Mouse (Mus musculus) hindbrain, embryonic 10.5 days (tissue): ENCODE measurements around the gene Edem2. TPM values are rescaled to one million over a fixed set of nuclear protein-coding genes. Genes with fewer than 3 reads are reported as not detected.
A peak's percentile ranks its signal among the peaks of the same experiment; 100 is the strongest.
"Not testable (repeated sequence)": the region's sequence is repeated elsewhere in the genome, so short reads cannot be mapped to it uniquely, and the experiment has no call there.

Experiments
- DNase-seq: peaks from one replicate; pipeline ENCODE4 v3.0.0-alpha.2; 2017; ENCODE audit warnings: low spot score
- H3K27ac ChIP-seq: fragments of 300-500 bp; sonication (generic); 2 replicates; pipeline ENCODE4 v1.5.1; 2016; ENCODE audit warnings: mild to moderate bottlenecking, moderate library complexity
- H3K27me3 ChIP-seq: fragments of 300-500 bp; sonication (generic); 2 replicates; pipeline ENCODE4 v1.6.1; 2016; ENCODE audit warnings: mild to moderate bottlenecking; ENCODE audit not compliant: poor library complexity, insufficient read depth, severe bottlenecking
- H3K36me3 ChIP-seq: fragments of 300-500 bp; sonication (generic); 2 replicates; pipeline ENCODE4 v1.6.1; 2016; ENCODE audit warnings: mild to moderate bottlenecking, moderate library complexity
- H3K4me1 ChIP-seq: fragments of 300-500 bp; sonication (generic); replicated peaks from 2 replicates; pipeline ENCODE4 v1.6.1; 2016; ENCODE audit warnings: mild to moderate bottlenecking
- H3K4me3 ChIP-seq: fragments of 300-500 bp; sonication (generic); 2 replicates; pipeline ENCODE4 v1.5.1; 2016; ENCODE audit warnings: mild to moderate bottlenecking, moderate library complexity
- H3K9me3 ChIP-seq: fragments of 300-500 bp; sonication (generic); 2 replicates; pipeline ENCODE4 v1.6.1; 2016; ENCODE audit warnings: mild to moderate bottlenecking, moderate library complexity
- WGBS: fragments of 180-500 bp; shearing (Covaris S2); methylation state at CpG from one replicate; pipeline ENCODE4 v1.1.7; 2016; 5-methylcytosine and 5-hydroxymethylcytosine counted together
- polyA plus RNA-seq: library from polyadenylated mRNA; unstranded; fragments of >200 nt; fragmentation: Nextera tagmentation; extraction: Ambion mirVana; gene quantifications from 2 replicates; pipeline ENCODE4 v1.2.1, GENCODE M21; 2016

Gene Edem2
- polyA plus RNA-seq, 1 experiment from 2014 or later: 41.1 TPM

- no peak overlapping the region for H3K27ac ChIP-seq
- peaks cover 15% of the 10 kb centered on the region for H3K4me1 ChIP-seq
- H3K9me3 ChIP-seq: no peaks in the 10 kb centered on the region
- DNase-seq: peak; percentile 36
- no peak overlapping the region for H3K4me3 ChIP-seq
- H3K27me3 ChIP-seq: peaks cover 27% of the 10 kb centered on the region
- 8% methylated on average over 1 of the region's 1 CpGs for WGBS
- no peaks in the 10 kb centered on the region for H3K36me3 ChIP-seq
Observed at GRCm38 (mm10) chr2:155755746-155756145, 26.5 kb upstream of the Edem2 start.

DNA sequence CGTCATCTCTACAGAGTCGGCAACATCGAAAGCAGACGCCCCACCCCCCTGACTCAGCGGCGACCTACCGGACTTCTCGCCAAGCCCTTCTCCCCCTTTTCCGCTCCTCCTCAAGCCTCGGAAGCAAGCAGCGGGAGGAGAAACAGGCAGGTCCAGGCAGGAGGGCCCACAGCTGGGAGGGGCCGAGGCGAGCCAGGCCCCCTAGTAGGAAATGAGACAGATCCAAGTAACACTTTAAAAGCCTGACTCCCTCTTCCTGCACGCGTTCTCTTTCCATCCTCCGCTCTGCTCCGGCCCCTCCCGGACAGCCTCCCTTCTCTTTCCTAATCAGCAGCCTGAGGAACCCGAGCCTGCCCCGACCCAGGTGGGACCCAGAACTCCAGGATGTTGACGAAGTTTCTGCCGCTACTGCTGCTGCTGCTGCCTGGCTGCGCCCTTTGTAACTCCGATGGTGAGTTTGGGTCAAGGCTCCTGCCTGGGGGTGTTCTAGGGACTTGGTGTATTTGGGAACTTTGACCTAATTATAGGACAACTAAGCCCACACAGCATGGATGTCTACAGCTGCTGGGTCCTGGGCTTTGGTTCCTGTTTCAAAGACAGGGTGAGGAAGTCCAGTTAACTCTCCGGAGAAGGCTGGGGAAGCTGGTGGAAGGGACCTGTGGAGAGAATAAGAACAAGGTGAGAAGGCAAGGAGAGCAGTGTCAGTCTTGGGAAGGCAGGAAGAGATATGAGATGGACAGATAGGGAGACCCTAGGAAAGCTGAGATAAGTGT is 21.9 kb upstream of the Edem2 start, which contains the start of gene Procr:
Procr (plus strand) TSS at position 104 of the 773 bp plus-strand sequence.
- Histone ChIP-seq H3K27ac (peak within 1 kb of the TSS; percentile 53), H3K27me3 (peaks cover 29% of the 10 kb centered on the region), H3K9me3 (no peaks in the 10 kb centered on the region), H3K4me1 (peaks cover 15% of the 10 kb centered on the region), H3K36me3 (no peaks in the 10 kb centered on the region), H3K4me3 (peak within 1 kb of the TSS; percentile 53)
- WGBS: 3% methylated on average over 25 of the region's 25 CpGs
- DNase-seq: peak; percentile 33

- DNase-seq: no peak
- no peak overlapping the region for H3K27ac ChIP-seq
- WGBS: 88% methylated on average over 4 of the region's 4 CpGs
Observed at GRCm38 (mm10) chr2:155749394-155749793, 20.1 kb upstream of the Edem2 start.

GRCm38 (mm10) chr2:155745487-155745886 is 16.2 kb upstream of the Edem2 start:
- H3K36me3 ChIP-seq: no peaks in the 10 kb centered on the region
- DNase-seq: no peak
- no peaks in the 10 kb centered on the region for H3K9me3 ChIP-seq
- no peaks in the 10 kb centered on the region; the same call in 1 of the 2 replicates for H3K27me3 ChIP-seq
- WGBS: 69% methylated on average over 3 of the region's 3 CpGs
- no peak overlapping the region for H3K4me3 ChIP-seq
- H3K4me1 ChIP-seq: no peaks in the 10 kb centered on the region
- H3K27ac ChIP-seq: no peak overlapping the region

More at GRCm38 (mm10) chr2:155749394-155749793, 20.1 kb upstream of the Edem2 start:
- H3K9me3 ChIP-seq: no peaks in the 10 kb centered on the region
- H3K36me3 ChIP-seq: no peaks in the 10 kb centered on the region
- peaks cover 29% of the 10 kb centered on the region for H3K27me3 ChIP-seq
- H3K4me3 ChIP-seq: no peak overlapping the region
- H3K4me1 ChIP-seq: peaks cover 15% of the 10 kb centered on the region

- Histone ChIP-seq H3K27ac (no peak overlapping the region), H3K4me1 (no peaks in the 10 kb centered on the region), H3K27me3 (no peaks in the 10 kb centered on the region), H3K36me3 (no peaks in the 10 kb centered on the region), H3K4me3 (no peak overlapping the region), H3K9me3 (no peaks in the 10 kb centered on the region)
- whole genome bisulfite sequencing: 89% methylated on average over 9 of the region's 9 CpGs
- no peak for DNase-seq
Observed at GRCm38 (mm10) chr2:155743351-155743750, 14.1 kb upstream of the Edem2 start.

- Histone ChIP-seq H3K4me1 (no peaks in the 10 kb centered on the region), H3K27ac (no peak overlapping the region), H3K27me3 (no peaks in the 10 kb centered on the region), H3K36me3 (no peaks in the 10 kb centered on the region), H3K4me3 (no peak overlapping the region), H3K9me3 (no peaks in the 10 kb centered on the region)
- 82% methylated on average over 12 of the region's 12 CpGs for WGBS
- no peak for DNase-seq
Observed at GRCm38 (mm10) chr2:155742931-155743337, 13.7 kb upstream of the Edem2 start.

DNA sequence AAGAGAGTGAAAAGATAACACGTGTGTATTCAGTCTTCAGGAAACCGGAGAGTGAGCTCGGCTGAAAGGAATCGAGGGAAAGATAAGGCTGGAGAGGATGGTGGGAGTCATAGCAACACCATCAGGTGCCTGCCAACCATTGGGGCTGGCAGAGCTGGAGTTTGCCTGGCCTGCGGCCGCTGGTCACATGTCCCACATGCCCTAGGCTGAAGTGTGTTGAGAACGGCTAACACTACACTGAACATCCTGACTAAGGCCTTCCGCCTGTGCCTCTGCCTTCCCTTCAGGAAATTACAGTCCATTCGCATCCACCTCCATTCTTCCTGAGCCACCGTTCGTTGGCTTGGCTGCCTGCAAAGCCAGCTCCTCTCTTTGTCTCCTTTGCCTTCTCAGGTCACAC is 12.9 kb upstream of the Edem2 start:
- no peak for DNase-seq
- H3K27ac ChIP-seq: no peak overlapping the region
- H3K4me1 ChIP-seq: no peaks in the 10 kb centered on the region
- no peaks in the 10 kb centered on the region for H3K36me3 ChIP-seq
- H3K4me3 ChIP-seq: no peak overlapping the region
- H3K9me3 ChIP-seq: no peaks in the 10 kb centered on the region
- no peaks in the 10 kb centered on the region for H3K27me3 ChIP-seq
- 85% methylated on average over 11 of the region's 11 CpGs for WGBS

DNA sequence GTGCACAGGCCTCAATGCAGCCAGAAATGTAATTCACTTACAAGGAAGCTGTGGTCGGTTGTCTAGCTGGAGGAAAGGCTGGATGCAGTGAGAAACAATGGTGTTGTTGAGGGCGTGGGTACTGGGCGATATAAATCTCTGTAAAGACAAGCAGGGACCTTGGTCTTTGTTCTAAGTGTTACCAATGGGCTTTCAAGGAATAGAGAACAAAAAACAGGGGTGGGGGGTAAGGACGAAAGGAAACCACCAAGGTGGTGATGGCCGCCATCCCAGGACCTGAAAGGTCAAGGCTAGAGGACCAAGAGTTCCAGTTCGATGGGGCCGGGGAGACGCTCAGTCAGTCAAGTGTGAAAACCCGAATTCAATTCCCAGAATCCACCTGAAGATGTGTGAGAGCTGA is 8.5 kb upstream of the Edem2 start:
- H3K9me3 ChIP-seq: no peaks in the 10 kb centered on the region
- DNase-seq: no peak
- no peaks in the 10 kb centered on the region for H3K27me3 ChIP-seq
- no peak overlapping the region for H3K4me3 ChIP-seq
- 73% methylated on average over 9 of the region's 9 CpGs for WGBS
- H3K4me1 ChIP-seq: no peaks in the 10 kb centered on the region
- no peaks in the 10 kb centered on the region for H3K36me3 ChIP-seq
- no peak overlapping the region for H3K27ac ChIP-seq

GRCm38 (mm10) chr2:155736936-155737335 is 7.7 kb upstream of the Edem2 start:
- H3K9me3 ChIP-seq: no peaks in the 10 kb centered on the region
- DNase-seq: no peak
- no peaks in the 10 kb centered on the region for H3K36me3 ChIP-seq
- H3K27ac ChIP-seq: no peak overlapping the region
- H3K4me1 ChIP-seq: no peaks in the 10 kb centered on the region
- H3K4me3 ChIP-seq: no peak overlapping the region
- H3K27me3 ChIP-seq: no peaks in the 10 kb centered on the region
- 85% methylated on average over 6 of the region's 6 CpGs for WGBS

- not testable (repeated sequence) for DNase-seq, H3K27ac ChIP-seq, H3K4me3 ChIP-seq, H3K27me3 ChIP-seq, H3K4me1 ChIP-seq, H3K9me3 ChIP-seq, H3K36me3 ChIP-seq
- 82% methylated on average over 5 of the region's 5 CpGs for WGBS
Observed at GRCm38 (mm10) chr2:155735766-155736165, 6.5 kb upstream of the Edem2 start, which contains the start of gene Gm17581. Gene Gm17581, minus strand, starts transcription at chr2:155735866.

- Histone ChIP-seq H3K9me3 (no peaks in the 10 kb centered on the region), H3K4me1 (no peaks in the 10 kb centered on the region), H3K36me3 (no peaks in the 10 kb centered on the region), H3K27me3 (no peaks in the 10 kb centered on the region), H3K4me3 (no peak overlapping the region), H3K27ac (no peak overlapping the region)
- 83% methylated on average over 5 of the region's 5 CpGs for WGBS
- no peak for DNase-seq
Observed at GRCm38 (mm10) chr2:155735080-155735479, 5.8 kb upstream of the Edem2 start.

DNA sequence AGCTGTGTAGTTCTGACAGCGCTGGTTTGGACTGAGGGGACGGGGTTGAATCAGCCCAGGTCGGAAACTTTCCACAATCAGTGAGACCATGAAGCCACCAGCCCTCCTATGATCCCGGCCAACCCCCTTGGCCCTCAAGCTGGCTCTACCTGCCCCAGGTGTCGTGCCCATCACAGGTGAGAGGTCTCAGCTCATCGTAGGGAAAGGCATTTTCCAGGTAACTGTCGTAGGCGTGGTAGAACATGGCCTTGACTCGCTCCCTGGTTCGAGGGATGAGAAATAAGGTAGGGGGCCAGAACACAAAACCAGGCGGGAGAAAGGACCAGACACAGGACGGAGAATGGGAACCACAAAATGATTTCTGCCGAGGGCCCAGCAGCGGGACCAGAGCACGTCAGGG is 533 bp downstream of the Edem2 start:
- Histone ChIP-seq H3K36me3 (peaks cover 15% of the 10 kb centered on the region; the same call in 1 of the 2 replicates), H3K27ac (peak overlapping the region; percentile 85), H3K4me3 (peak overlapping the region; percentile 96), H3K4me1 (peaks cover 13% of the 10 kb centered on the region), H3K9me3 (no peaks in the 10 kb centered on the region), H3K27me3 (no peaks in the 10 kb centered on the region)
- 6% methylated on average over 15 of the region's 15 CpGs for WGBS
- no peak for DNase-seq

GRCm38 (mm10) chr2:155727764-155728395 is 1.4 kb downstream of the Edem2 start:
- Histone ChIP-seq H3K4me3 (peak overlapping the region; percentile 96), H3K9me3 (no peaks in the 10 kb centered on the region), H3K36me3 (peaks cover 18% of the 10 kb centered on the region; the same call in 1 of the 2 replicates), H3K27me3 (no peaks in the 10 kb centered on the region), H3K4me1 (peaks cover 13% of the 10 kb centered on the region), H3K27ac (no peak overlapping the region)
- DNase-seq: no peak
- WGBS: 88% methylated on average over 7 of the region's 7 CpGs
